Mouse (Mus musculus) frontal cortex, postnatal 36 days (tissue): ENCODE data around the gene Alk.
A peak's percentile ranks its signal among the peaks of the same experiment; 100 is the strongest.
"Not testable (repeated sequence)": the region's sequence is repeated elsewhere in the genome, so short reads cannot be mapped to it uniquely, and the experiment has no call there.

Experiments
- DNase-seq, 2 experiments: peaks; one replicate each; pipeline ENCODE4 v3.0.0; 2022; ENCODE audit warnings: low spot score in 2 of 2

The Alk gene

GRCm38 (mm10) chr17:72528481-72528880 lies 75.9 kb downstream of the Alk start:
- no peak for DNase-seq

DNA sequence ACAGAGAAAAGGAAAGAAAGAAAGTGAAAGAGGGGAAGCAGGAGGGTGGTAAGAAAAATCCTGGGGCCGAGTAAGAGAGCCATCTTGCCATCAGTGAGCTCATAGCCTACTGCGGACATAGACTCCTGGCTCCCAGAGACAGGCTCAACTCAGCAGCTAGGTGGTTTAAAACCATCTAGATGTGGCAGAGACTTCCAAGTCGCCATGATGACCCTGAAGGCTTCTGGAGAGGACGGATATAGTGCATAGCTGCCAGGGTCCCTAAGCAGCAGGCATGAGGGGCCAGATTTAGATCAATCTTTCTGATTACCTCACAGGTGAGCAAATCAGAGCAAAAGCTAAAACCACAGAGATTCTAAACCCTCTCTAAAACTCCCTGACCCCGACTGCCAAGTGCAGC lies 76.9 kb downstream of the Alk start:
- DNase-seq, result no peak

- no peak for DNase-seq
These were observed 78.1 kb downstream of the Alk start for GRCm38 (mm10) chr17:72526356-72526755.

DNA sequence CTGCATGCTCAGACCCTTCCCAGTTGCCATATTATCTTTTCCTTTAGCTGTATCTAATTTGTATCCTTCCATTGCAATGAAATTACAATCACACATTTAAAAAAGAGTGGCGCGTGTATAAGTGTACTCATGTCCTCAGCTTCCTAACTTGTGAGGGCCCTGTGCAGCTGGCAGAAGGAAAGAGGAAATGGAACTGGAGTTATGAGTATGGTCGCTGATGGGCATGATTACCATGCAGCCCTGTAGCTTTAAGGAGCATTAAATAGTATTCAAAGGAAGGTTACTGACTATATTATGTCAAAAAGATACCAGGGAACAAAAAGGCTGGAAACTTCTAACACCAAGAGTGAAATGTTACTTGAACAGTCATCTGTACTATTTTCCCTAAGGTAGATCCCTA lies 79.6 kb downstream of the Alk start:
- no peak for DNase-seq

DNA sequence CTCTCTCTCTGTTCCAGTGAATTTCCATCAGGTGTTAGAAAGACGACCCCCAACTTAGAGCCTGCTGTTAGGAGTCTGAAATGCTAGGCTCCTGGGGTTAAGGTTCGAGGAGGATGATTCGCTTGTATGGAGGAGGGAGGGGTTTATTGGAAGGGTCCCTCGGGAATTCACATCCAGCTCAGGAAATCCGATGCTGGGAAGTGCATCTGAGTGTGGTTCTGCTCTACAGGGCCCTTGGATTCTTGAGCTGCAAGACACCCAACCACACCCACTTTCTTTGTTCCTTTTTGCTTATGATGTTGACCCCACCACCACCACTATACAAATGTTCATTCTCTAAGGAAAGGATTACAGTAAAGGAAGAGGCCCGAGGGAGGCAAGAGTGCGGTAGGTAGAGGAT lies 81.4 kb downstream of the Alk start:
- DNase-seq, result no peak

DNA sequence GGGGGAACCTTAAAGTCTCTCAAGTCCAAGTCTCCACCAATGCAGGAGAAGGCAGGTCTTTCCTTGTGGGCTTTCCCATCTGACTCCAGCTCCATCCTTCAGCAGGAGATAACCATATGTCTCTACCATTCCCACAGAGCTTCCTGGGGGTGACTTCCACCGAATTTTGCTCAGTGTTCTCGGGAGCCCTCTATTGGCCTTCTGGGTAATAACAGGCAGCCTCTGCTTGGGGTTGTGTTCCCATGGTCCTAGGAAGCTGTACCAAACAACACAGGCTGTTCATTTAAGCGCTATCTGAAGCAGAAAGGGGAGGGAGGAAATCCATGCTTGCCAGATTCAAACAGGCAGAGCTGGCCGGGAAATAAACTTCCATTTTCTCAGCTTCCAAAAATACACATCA lies 82.0 kb downstream of the Alk start:
- peak; percentile 67 to 81 for DNase-seq

DNA sequence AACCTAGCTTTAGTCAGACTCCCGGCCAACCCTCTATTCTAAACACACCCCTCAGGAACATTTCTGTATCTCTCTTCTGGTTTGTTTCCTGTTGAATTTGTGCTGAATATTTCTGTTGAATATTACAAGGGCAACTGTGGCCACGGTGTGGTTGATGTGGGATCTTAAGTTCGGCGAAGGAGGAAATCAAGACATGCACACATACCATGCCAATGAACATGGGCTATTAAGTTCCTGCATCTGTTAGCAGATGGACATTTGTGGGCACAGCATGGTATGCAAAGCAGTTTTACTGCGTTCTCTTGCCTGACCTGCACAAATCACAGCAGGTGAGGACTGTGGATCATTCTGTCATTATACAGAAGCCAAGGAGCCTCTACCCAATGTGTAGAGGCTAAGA lies 83.1 kb downstream of the Alk start:
- no peak for DNase-seq

DNA sequence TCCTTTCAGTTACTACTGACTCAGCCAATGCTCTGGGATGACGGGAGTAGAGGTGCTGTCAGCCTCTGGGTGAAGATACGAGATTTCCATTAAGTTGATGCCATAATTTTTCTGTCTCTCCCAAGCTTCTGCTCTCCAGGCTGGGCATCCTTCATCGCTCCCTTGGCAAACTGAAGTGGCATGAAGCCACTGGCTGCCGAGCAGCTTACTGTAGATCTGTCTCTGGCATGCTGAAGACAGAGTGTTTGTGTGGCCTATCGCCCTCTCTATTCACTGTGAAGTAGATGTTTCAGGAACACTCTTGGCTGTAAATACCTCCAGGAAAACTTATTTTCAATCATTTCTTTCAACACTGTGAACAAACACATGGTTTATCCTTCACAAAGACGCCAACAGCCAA lies 93.7 kb downstream of the Alk start:
- no peak for DNase-seq

DNA sequence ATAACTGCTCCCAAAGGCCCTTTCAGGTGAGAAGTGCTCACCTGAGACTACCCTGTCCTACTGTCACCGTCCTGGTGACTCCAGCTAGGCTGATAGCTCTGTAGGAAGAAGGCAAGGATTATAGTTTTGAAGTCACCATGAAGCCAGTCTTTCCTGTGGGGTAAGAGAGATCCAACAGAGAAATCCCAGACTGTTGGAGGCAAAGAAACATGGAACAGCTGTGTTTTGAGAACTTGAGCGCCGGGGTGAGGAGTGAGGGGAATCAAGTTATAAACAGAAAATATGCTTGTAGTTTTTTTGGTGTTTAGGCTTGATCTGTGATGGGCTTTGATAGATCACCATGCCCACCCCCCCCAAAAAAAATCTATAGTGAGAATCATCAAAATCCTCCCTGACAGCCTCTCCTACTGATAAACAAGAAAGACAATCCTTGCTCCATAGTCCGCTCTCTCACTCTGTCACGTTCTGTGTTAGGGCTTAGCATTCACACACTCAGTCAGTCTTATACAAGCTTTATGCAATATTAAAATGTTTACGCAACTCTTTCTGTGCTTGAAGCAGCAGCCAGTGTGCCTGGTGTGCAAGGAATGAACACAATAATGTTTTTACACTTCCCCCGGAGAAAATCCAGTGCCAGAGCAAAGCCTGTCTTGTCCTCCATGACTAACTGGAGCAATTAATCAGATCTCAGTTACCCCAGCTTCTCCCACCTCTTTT lies 95.6 kb downstream of the Alk start:
- DNase-seq, result no peak

GRCm38 (mm10) chr17:72505213-72505612 lies 99.2 kb downstream of the Alk start:
- DNase-seq, result peak; percentile 6 to 21

DNA sequence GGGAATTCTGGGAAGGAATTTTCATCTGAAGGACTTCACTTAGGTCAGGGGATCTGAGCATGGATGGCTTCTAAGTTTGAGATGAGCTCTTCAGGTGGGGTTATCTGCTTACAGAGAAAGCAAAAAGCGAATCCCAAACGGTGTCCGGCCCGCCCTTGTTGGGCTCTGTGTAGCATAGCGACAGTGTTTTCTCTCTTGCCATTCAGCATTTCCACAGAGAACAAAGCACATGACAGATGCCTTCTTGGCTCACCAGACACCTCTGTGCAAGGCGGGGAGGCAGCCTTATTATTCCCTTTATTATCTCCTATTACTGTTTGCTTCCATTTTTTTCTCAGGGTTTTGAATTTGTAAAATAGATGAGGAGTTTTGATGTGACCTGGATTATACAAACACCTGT lies 99.8 kb downstream of the Alk start:
- DNase-seq, result no peak

GRCm38 (mm10) chr17:72495395-72495794 lies 109.0 kb downstream of the Alk start:
- no peak for DNase-seq

- peak; percentile 16 to 48 for DNase-seq
These were observed 118.8 kb downstream of the Alk start for GRCm38 (mm10) chr17:72485623-72486022.

DNA sequence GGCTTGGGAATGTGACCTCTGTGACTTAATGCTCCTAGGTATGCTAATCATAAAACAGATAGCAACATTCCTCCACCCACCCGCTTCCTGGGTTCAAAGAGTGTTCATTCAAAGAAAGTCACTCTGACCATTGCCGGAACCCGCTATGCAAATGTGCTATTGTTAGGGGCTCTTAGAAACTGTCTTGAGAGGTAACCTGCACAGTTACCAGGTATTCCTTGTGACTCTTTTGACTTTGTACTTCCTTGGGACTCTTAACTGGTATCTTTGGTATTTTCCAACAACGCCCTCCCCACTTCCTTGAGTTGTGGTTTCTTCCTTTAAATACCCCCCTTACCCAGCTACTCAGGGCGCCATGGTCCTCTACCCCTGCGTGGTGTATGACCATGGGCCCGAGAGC lies 125.2 kb downstream of the Alk start:
- not testable (repeated sequence) for DNase-seq

- DNase-seq, result peak in 1 of 2 experiments; percentile 17
These were observed 126.5 kb downstream of the Alk start for GRCm38 (mm10) chr17:72477889-72478405.

DNA sequence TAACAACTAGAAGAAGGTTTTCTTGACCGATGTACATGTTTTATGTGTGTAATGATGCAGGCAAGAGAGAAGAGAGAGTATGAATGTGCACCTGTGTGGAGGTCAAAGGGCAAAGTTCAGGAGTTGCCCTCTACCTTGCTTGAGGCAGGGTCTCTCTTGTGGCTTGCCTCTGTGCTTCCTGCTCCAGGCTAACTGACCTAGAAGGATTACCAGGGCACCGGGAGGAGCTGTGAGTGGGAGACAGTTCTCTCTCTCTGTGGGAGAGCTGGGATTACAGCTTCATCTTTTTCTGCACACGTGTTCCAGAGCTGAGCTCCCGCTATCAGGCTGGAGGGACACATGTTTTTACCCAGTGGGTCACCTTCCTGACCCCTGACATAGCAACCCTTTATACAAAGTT lies 127.5 kb downstream of the Alk start:
- no peak for DNase-seq

- DNase-seq, result no peak
These were observed 130.3 kb downstream of the Alk start for GRCm38 (mm10) chr17:72474166-72474565.

- no peak for DNase-seq
These were observed 155.9 kb downstream of the Alk start for GRCm38 (mm10) chr17:72448477-72448876.

- DNase-seq, result no peak
These were observed 158.9 kb downstream of the Alk start for GRCm38 (mm10) chr17:72445204-72446177.

- DNase-seq, result no peak
These were observed 187.0 kb downstream of the Alk start for GRCm38 (mm10) chr17:72417451-72417850.

DNA sequence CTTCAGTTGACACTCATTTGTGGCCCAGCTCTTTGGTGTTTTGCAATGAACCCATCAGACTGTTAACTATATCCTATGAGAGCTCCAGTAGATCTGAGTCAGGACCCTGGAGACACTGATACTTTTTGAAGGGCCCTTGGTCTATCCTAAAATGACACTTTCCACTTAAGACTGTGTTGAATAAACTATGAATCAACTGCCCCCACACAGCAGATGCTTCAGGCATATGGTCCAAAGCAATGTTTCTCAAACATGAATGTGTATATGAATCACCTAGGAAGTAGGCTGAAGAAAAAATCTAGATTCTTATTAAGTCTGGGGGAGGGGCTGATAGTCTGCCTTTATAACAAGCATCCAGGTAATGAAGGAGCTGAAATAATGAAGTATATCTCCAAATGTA lies 189.8 kb downstream of the Alk start:
- peak; percentile 13 to 39 for DNase-seq

- DNase-seq, result no peak
These were observed 199.6 kb downstream of the Alk start for GRCm38 (mm10) chr17:72404813-72405212.

DNA sequence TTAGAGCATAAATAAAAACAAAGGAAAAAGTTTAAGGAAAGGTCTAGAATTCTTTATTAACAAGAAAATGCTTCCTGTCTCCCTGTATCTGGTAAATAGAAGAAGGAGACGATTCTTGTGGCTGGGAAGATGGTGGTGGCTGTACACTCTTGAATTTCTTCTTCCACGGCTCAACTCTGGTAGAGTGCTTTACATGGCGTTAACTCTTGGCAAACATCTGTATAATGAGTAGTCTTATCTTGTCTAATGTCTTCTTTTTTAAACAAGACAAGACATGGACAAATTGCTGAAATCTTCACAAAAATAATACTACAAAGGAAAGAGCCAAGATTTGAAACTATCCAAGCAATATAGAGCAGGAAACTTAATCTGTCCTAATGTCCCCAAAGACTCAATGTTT lies 202.6 kb downstream of the Alk start:
- no peak for DNase-seq
